Mouse (Mus musculus) left cerebral cortex, adult 18-20 months (tissue): ENCODE data around the gene Olfr411. TPM values are rescaled to one million over a fixed set of nuclear protein-coding genes. Genes with fewer than 3 reads are reported as not detected.
A peak's percentile ranks its signal among the peaks of the same experiment; 100 is the strongest.

Source experiments
- DNase-seq, 2 experiments: peaks; one replicate each; pipeline ENCODE4 v3.0.0; 2021 to 2022; ENCODE audit warnings: low spot score in 2 of 2, mixed read lengths in 1 of 2
- long read RNA-seq, 2 experiments: library from polyadenylated mRNA; stranded (forward); transcript quantifications; one replicate each; pipeline ENCODE4 v2.0.0; 2021
- total RNA-seq, 2 experiments: library from RNA; stranded (reverse); gene quantifications; 2 replicates each; pipeline ENCODE4 v1.2.3; 2021

The Olfr411 gene
- total RNA-seq, result not detected
- long read RNA-seq, experiment 1, result 0 reads
- long read RNA-seq, experiment 2, result 0 reads

GRCm38 (mm10) chr11:74352550-74352949 is at the start of gene Olfr411:
TSS of gene Olfr411 (minus strand) at chr11:74352650.
- no peak for DNase-seq

- no peak for DNase-seq
These were observed 49.7 kb upstream of the Olfr411 start for GRCm38 (mm10) chr11:74402126-74402525.

GRCm38 (mm10) chr11:74395583-74395982 is 43.1 kb upstream of the Olfr411 start:
- no peak for DNase-seq

- DNase-seq, result no peak
These were observed 41.0 kb upstream of the Olfr411 start for GRCm38 (mm10) chr11:74393489-74393888.

GRCm38 (mm10) chr11:74392903-74393302 is 40.5 kb upstream of the Olfr411 start:
- no peak for DNase-seq

GRCm38 (mm10) chr11:74391899-74392298 is 39.4 kb upstream of the Olfr411 start:
- no peak for DNase-seq

GRCm38 (mm10) chr11:74387203-74387602 is 34.8 kb upstream of the Olfr411 start:
- DNase-seq, result no peak

- DNase-seq, result no peak
These were observed 33.2 kb upstream of the Olfr411 start for GRCm38 (mm10) chr11:74385674-74386073.

- DNase-seq, result no peak
These were observed 26.9 kb upstream of the Olfr411 start for GRCm38 (mm10) chr11:74379166-74379873.

- DNase-seq, result peak; percentile 70 to 75
These were observed 24.4 kb upstream of the Olfr411 start for GRCm38 (mm10) chr11:74376847-74377246.

- DNase-seq, result peak; percentile 85 to 88
These were observed 19.1 kb upstream of the Olfr411 start for GRCm38 (mm10) chr11:74371393-74372100.

- no peak for DNase-seq
These were observed 9.3 kb upstream of the Olfr411 start, which contains the start of gene Olfr412 for GRCm38 (mm10) chr11:74361769-74362168. TSS of gene Olfr412 (plus strand) at chr11:74362069.

- DNase-seq, result no peak
These were observed 14.5 kb downstream of the Olfr411 start, which contains the start of gene Olfr410 for GRCm38 (mm10) chr11:74337931-74338330. TSS of gene Olfr410 (minus strand) at chr11:74338031.

GRCm38 (mm10) chr11:74328781-74329180 is 23.7 kb downstream of the Olfr411 start:
- no peak for DNase-seq

- no peak for DNase-seq
These were observed 26.4 kb downstream of the Olfr411 start for GRCm38 (mm10) chr11:74326044-74326443.

Other genes with a start within 250 kb of the Olfr411 start
- gene Olfr401, start 238.9 kb downstream of the Olfr411 start, total RNA-seq, result not detected
- not detected for gene Olfr402, start 199.1 kb downstream of the Olfr411 start, total RNA-seq
- not detected for gene Olfr403, start 166.4 kb downstream of the Olfr411 start, total RNA-seq
- gene Olfr43, start 141.3 kb downstream of the Olfr411 start, total RNA-seq, result not detected
- gene Olfr406, start 92.8 kb downstream of the Olfr411 start, total RNA-seq, result not detected
- not detected for gene Olfr59, start 68.9 kb downstream of the Olfr411 start, total RNA-seq
- gene Olfr410, start 14.6 kb downstream of the Olfr411 start, total RNA-seq, result not detected
- gene Olfr412, start 9.4 kb upstream of the Olfr411 start, total RNA-seq, result not detected